ENCODE assay signal across 8 mouse cellular contexts in the genomic region with DNA sequence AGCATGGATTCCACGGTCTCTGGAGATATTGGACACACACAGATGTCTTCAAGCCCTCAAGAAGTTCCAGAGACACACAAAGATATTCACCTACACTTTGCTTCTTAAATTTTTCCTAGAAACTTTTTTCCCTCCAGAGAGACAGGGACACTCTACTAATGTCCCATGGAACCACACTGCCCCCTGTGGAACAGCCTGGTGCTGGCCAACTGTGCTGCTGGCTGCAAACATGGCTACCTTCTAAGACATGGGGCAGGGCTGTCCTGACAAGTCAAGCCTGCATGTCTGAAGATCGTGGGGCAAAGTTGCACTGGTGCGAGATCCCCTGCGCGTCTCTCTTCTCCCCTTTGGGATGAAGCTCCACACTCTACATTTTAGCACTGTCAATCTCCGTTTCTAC.
A peak's percentile ranks its signal among the peaks of the same experiment; 100 is the strongest.
DNase-seq lines count a peak whose midpoint lies in the region; ATAC-seq and TF ChIP-seq lines count a peak whose summit lies in the region.

No protein-coding gene starts in this region.

- 0 out of 2 replicates have a peak, but pooled peaks cover 3% of the 10 kb centered on the region for H3K36me3 ChIP-seq in forebrain, postnatal 0 days (ENCODE audit: insufficient read depth)
- H3K36me3 ChIP-seq in forebrain, embryonic 13.5 days (ENCODE audit: poor library complexity, severe bottlenecking): no peaks in the 10 kb centered on the region
- no peaks in the 10 kb centered on the region for H3K36me3 ChIP-seq in intestine, postnatal 0 days (ENCODE audit: control insufficient read depth, insufficient read depth)

- DNase-seq in forebrain, postnatal 0 days: peak; percentile 53
- peak; percentile 30 for DNase-seq in cerebellum, adult 8-10 months
- DNase-seq in gastrocnemius, adult 2 months: peak; percentile 89
- peak; percentile 79 to 85 for DNase-seq in left cerebral cortex, postnatal 14 days (ENCODE audit: low spot score in 2 of 2)
- DNase-seq in thymus, postnatal 4 days: peak; percentile 51

- intact Hi-C loops in gastrocnemius, adult 2 months (cut with DNase I): loop anchor here (5.0 kb wide), 2 partner anchors 166 to 211 kb away; partner anchors contain the start of gene Tpm1
- intact Hi-C loops in left cerebral cortex, postnatal 14 days (cut with DNase I): loop anchor here (1.0 to 5.0 kb wide), 2 partner anchors 168 to 211 kb away; no protein-coding TSS in a partner anchor

- no peak overlapping the region for H3K4me3 ChIP-seq in forebrain, postnatal 0 days (ENCODE audit: low read depth, low read length)
- no peak overlapping the region for H3K4me3 ChIP-seq in forebrain, embryonic 13.5 days
- peak overlapping the region; percentile 48 for H3K4me3 ChIP-seq in gastrocnemius, adult 2 months
- no peak overlapping the region for H3K4me3 ChIP-seq in intestine, postnatal 0 days (ENCODE audit: low read depth, low read length)
- no peak overlapping the region for H3K4me3 ChIP-seq in olfactory bulb, adult 2 months (ENCODE audit: insufficient read depth, low read depth, low read length)

- WGBS in forebrain, postnatal 0 days: 79% methylated on average over 6 of the region's 6 CpGs
- 69% methylated on average over 6 of the region's 6 CpGs for WGBS in forebrain, embryonic 13.5 days
- 56% methylated on average over 6 of the region's 6 CpGs for whole genome bisulfite sequencing in intestine, postnatal 0 days
- 60% methylated on average over 6 of the region's 6 CpGs for WGBS in olfactory bulb, adult 2 months

- peak; percentile 72 for TF ChIP-seq CTCF in forebrain, postnatal 0 days (IDR thresholded peaks at IDR 0.05; ENCODE audit: low read depth)
- TF ChIP-seq CTCF in gastrocnemius, adult 2 months (IDR thresholded peaks at IDR 0.05): peak; percentile 92
- peak; percentile 94 for TF ChIP-seq CTCF in intestine, postnatal 0 days (IDR thresholded peaks at IDR 0.05; ENCODE audit: low read depth)
- TF ChIP-seq CTCF in olfactory bulb, adult 2 months (IDR thresholded peaks at IDR 0.05; ENCODE audit: insufficient read depth, low read depth, low read length): peak; percentile 40; the same call in 1 of the 2 replicates

- H3K9me3 ChIP-seq in forebrain, postnatal 0 days (ENCODE audit: low read length): no peaks in the 10 kb centered on the region
- no peaks in the 10 kb centered on the region for H3K9me3 ChIP-seq in forebrain, embryonic 13.5 days (replicated peaks)
- no peaks in the 10 kb centered on the region for H3K9me3 ChIP-seq in intestine, postnatal 0 days (ENCODE audit: control insufficient read depth)

- H3K27ac ChIP-seq in forebrain, postnatal 0 days (ENCODE audit: low read depth, low read length): no peak overlapping the region
- H3K27ac ChIP-seq in forebrain, embryonic 13.5 days: no peak overlapping the region
- peak overlapping the region; percentile 75 for H3K27ac ChIP-seq in gastrocnemius, adult 2 months
- no peak overlapping the region for H3K27ac ChIP-seq in intestine, postnatal 0 days (ENCODE audit: low read depth, low read length)
- no peak overlapping the region for H3K27ac ChIP-seq in olfactory bulb, adult 2 months (ENCODE audit: insufficient read depth, low read depth, low read length)

- H3K27me3 ChIP-seq in forebrain, postnatal 0 days (ENCODE audit: insufficient read depth, low read length): no peaks in the 10 kb centered on the region
- no peaks in the 10 kb centered on the region for H3K27me3 ChIP-seq in forebrain, embryonic 13.5 days
- H3K27me3 ChIP-seq in intestine, postnatal 0 days (replicated peaks; ENCODE audit: control insufficient read depth, insufficient read depth, low read length): no peaks in the 10 kb centered on the region

- H3K9ac ChIP-seq in forebrain, postnatal 0 days: no peak overlapping the region
- H3K9ac ChIP-seq in forebrain, embryonic 13.5 days: no peak overlapping the region
- H3K9ac ChIP-seq in intestine, postnatal 0 days (ENCODE audit: low read depth, low read length): no peak overlapping the region

- peak; percentile 51; the same call in 1 of the 2 replicates for ATAC-seq in forebrain, postnatal 0 days
- no peak for ATAC-seq in forebrain, embryonic 13.5 days
- ATAC-seq in intestine, postnatal 0 days: 0 out of 2 replicates have a peak, but pooled peaks have one; percentile 59

- H3K4me2 ChIP-seq in forebrain, postnatal 0 days (ENCODE audit: low read depth): no peak overlapping the region
- H3K4me2 ChIP-seq in forebrain, embryonic 13.5 days: no peak overlapping the region
- no peak overlapping the region for H3K4me2 ChIP-seq in intestine, postnatal 0 days (replicated peaks; ENCODE audit: low read depth)

- no peaks in the 10 kb centered on the region for H3K4me1 ChIP-seq in forebrain, postnatal 0 days (ENCODE audit: insufficient read depth)
- H3K4me1 ChIP-seq in forebrain, embryonic 13.5 days: no peaks in the 10 kb centered on the region
- no peaks in the 10 kb centered on the region for H3K4me1 ChIP-seq in intestine, postnatal 0 days (replicated peaks; ENCODE audit: control insufficient read depth, insufficient read depth, low read length)
- no peaks in the 10 kb centered on the region for H3K4me1 ChIP-seq in olfactory bulb, adult 2 months (ENCODE audit: control insufficient read depth, insufficient read depth, low read length)

- TF ChIP-seq POLR2A in olfactory bulb, adult 2 months (IDR thresholded peaks at IDR 0.05; ENCODE audit: insufficient read depth, low read depth, low read length): no peak

Comparison
In these comparisons a context has a peak if more than half of its experiments do, and no peak if none do; other contexts are left out.
1. DNase-seq: peak in every context shown above with its lines; median percentile 89 in gastrocnemius, adult 2 months; 82 in left cerebral cortex, postnatal 14 days; 53 in forebrain, postnatal 0 days; 51 in thymus, postnatal 4 days; 30 in cerebellum, adult 8-10 months.
2. CTCF ChIP-seq: peak in every context shown above with its lines; median percentile 94 in intestine, postnatal 0 days; 92 in gastrocnemius, adult 2 months; 72 in forebrain, postnatal 0 days; 40 in olfactory bulb, adult 2 months.